Mouse (Mus musculus): ENCODE measurements around the gene Btbd9. TPM values are rescaled to one million over a fixed set of nuclear protein-coding genes. Genes with fewer than 3 reads are reported as not detected.

The Btbd9 gene
- polyA plus RNA-seq, 1 experiment from 2014 or later = 135 TPM

GRCm38 (mm10) chr17:30570173-30570572 lies 6.1 kb downstream of the Btbd9 start:
- no peak for ATAC-seq
- WGBS = 54% methylated on average over 8 of the region's 8 CpGs
- H3K27me3 ChIP-seq (replicated peaks; ENCODE audit: control insufficient read depth, insufficient read depth, low read length) = no peaks in the 10 kb centered on the region
- no peaks in the 10 kb centered on the region for H3K9me3 ChIP-seq (ENCODE audit: control insufficient read depth, low read length)
- H3K4me2 ChIP-seq (ENCODE audit: low read length) = no peak overlapping the region
- no peak overlapping the region for H3K4me3 ChIP-seq (ENCODE audit: low read length)
- peaks cover 12% of the 10 kb centered on the region for H3K4me1 ChIP-seq (ENCODE audit: control insufficient read depth, insufficient read depth, low read depth, low read length)
- H3K36me3 ChIP-seq (ENCODE audit: control insufficient read depth, insufficient read depth, low read length) = no peaks in the 10 kb centered on the region
- no peak overlapping the region for H3K9ac ChIP-seq (ENCODE audit: low read depth, low read length)
- no peak overlapping the region for H3K27ac ChIP-seq (ENCODE audit: low read depth, low read length)

DNA sequence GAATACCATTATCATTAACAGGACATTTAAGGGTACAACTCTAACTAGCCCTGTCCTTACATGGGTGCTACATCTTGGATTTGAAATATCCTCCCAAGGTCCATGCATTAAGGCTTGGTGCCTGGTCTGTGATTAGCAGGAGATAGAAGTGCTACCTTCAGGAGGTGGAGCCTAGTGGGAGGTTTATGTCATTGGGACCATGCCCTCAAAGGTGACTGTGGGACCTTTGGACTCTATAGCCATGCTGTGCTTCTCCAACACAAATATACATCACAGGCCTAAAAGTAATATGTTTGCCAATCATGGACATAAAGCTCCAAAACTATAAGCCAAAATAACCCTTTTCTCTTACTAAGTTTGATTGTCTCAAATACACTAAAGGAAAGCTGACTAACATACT lies 7.8 kb downstream of the Btbd9 start:
- Histone ChIP-seq H3K27me3 (replicated peaks; ENCODE audit: control insufficient read depth, insufficient read depth, low read length) (no peaks in the 10 kb centered on the region), H3K4me2 (ENCODE audit: low read length) (no peak overlapping the region), H3K4me3 (ENCODE audit: low read length) (no peak overlapping the region), H3K36me3 (ENCODE audit: control insufficient read depth, insufficient read depth, low read length) (no peaks in the 10 kb centered on the region), H3K27ac (ENCODE audit: low read depth, low read length) (no peak overlapping the region), H3K9ac (ENCODE audit: low read depth, low read length) (no peak overlapping the region), H3K4me1 (ENCODE audit: control insufficient read depth, insufficient read depth, low read depth, low read length) (no peaks in the 10 kb centered on the region), H3K9me3 (ENCODE audit: control insufficient read depth, low read length) (no peaks in the 10 kb centered on the region)
- ATAC-seq = no peak

DNA sequence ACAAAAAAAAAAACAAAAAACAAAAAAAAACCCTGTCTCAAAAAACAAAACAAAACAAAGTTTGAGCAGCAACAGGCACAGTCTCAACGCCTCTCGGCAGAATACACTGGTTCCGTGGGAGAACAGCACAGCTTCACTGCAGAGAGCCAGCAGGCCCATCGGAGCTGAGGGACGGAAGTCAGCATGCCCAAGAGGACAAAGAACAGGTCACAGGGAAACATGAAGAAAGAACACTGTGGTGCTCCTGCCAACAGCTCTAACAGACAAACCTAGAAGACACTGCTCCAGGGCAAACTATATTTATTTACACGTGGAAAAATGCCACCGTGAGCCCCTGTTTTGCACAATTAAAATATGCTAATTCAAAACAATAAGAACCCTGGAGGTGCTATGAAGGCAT lies 11.3 kb downstream of the Btbd9 start:
- Histone ChIP-seq H3K4me3 (ENCODE audit: low read length) (no peak overlapping the region), H3K27ac (ENCODE audit: low read depth, low read length) (no peak overlapping the region), H3K27me3 (replicated peaks; ENCODE audit: control insufficient read depth, insufficient read depth, low read length) (no peaks in the 10 kb centered on the region), H3K4me1 (ENCODE audit: control insufficient read depth, insufficient read depth, low read depth, low read length) (no peaks in the 10 kb centered on the region), H3K4me2 (ENCODE audit: low read length) (no peak overlapping the region), H3K9ac (ENCODE audit: low read depth, low read length) (no peak overlapping the region), H3K9me3 (ENCODE audit: control insufficient read depth, low read length) (no peaks in the 10 kb centered on the region), H3K36me3 (ENCODE audit: control insufficient read depth, insufficient read depth, low read length) (no peaks in the 10 kb centered on the region)
- 70% methylated on average over 7 of the region's 7 CpGs for WGBS
- ATAC-seq = no peak

DNA sequence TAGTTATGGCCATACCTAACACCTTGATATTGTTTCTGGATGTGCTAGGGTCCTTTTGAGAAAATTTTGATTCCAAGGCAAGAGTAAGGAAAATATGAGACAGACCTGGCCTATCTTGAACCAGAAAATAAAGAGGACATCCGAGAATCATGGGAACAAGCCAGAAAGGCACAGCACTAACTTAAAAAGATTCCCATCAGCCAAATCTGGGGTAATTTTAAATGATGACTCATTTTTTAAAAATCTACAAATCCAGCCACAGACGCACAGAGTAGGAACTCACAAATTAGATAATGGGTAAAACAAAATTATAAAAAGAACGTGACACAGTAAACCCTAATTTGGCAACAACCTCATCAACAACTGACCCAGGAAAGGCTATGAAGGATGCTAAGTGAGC lies 11.9 kb downstream of the Btbd9 start:
- Histone ChIP-seq H3K4me2 (ENCODE audit: low read length) (no peak overlapping the region), H3K9ac (ENCODE audit: low read depth, low read length) (no peak overlapping the region), H3K4me1 (ENCODE audit: control insufficient read depth, insufficient read depth, low read depth, low read length) (no peaks in the 10 kb centered on the region), H3K4me3 (ENCODE audit: low read length) (no peak overlapping the region), H3K27me3 (replicated peaks; ENCODE audit: control insufficient read depth, insufficient read depth, low read length) (no peaks in the 10 kb centered on the region), H3K36me3 (ENCODE audit: control insufficient read depth, insufficient read depth, low read length) (no peaks in the 10 kb centered on the region), H3K9me3 (ENCODE audit: control insufficient read depth, low read length) (no peaks in the 10 kb centered on the region), H3K27ac (ENCODE audit: low read depth, low read length) (no peak overlapping the region)
- no peak for ATAC-seq
- 97% methylated on average over 3 of the region's 3 CpGs for WGBS

- no peak overlapping the region for H3K9ac ChIP-seq (ENCODE audit: low read depth, low read length)
- no peak overlapping the region for H3K4me3 ChIP-seq (ENCODE audit: low read length)
Measured at GRCm38 (mm10) chr17:30563484-30564075, 12.7 kb downstream of the Btbd9 start.

GRCm38 (mm10) chr17:30562770-30563169 lies 13.5 kb downstream of the Btbd9 start:
- WGBS = 86% methylated on average over 2 of the region's 2 CpGs
- ATAC-seq = no peak
- Histone ChIP-seq H3K27ac (ENCODE audit: low read depth, low read length) (no peak overlapping the region), H3K4me2 (ENCODE audit: low read length) (no peak overlapping the region), H3K4me3 (ENCODE audit: low read length) (no peak overlapping the region), H3K36me3 (ENCODE audit: control insufficient read depth, insufficient read depth, low read length) (no peaks in the 10 kb centered on the region), H3K9ac (ENCODE audit: low read depth, low read length) (no peak overlapping the region), H3K27me3 (replicated peaks; ENCODE audit: control insufficient read depth, insufficient read depth, low read length) (no peaks in the 10 kb centered on the region), H3K9me3 (ENCODE audit: control insufficient read depth, low read length) (no peaks in the 10 kb centered on the region), H3K4me1 (ENCODE audit: control insufficient read depth, insufficient read depth, low read depth, low read length) (no peaks in the 10 kb centered on the region)

More at GRCm38 (mm10) chr17:30563484-30564075, 12.7 kb downstream of the Btbd9 start:
- Histone ChIP-seq H3K9me3 (ENCODE audit: control insufficient read depth, low read length) (no peaks in the 10 kb centered on the region), H3K4me2 (ENCODE audit: low read length) (no peak overlapping the region), H3K27ac (ENCODE audit: low read depth, low read length) (no peak overlapping the region), H3K36me3 (ENCODE audit: control insufficient read depth, insufficient read depth, low read length) (no peaks in the 10 kb centered on the region), H3K27me3 (replicated peaks; ENCODE audit: control insufficient read depth, insufficient read depth, low read length) (no peaks in the 10 kb centered on the region), H3K4me1 (ENCODE audit: control insufficient read depth, insufficient read depth, low read depth, low read length) (no peaks in the 10 kb centered on the region)
- ATAC-seq = no peak
- WGBS = 81% methylated on average over 6 of the region's 6 CpGs

- Histone ChIP-seq H3K27me3 (replicated peaks; ENCODE audit: control insufficient read depth, insufficient read depth, low read length) (no peaks in the 10 kb centered on the region), H3K9me3 (ENCODE audit: control insufficient read depth, low read length) (no peaks in the 10 kb centered on the region), H3K4me3 (ENCODE audit: low read length) (no peak overlapping the region), H3K27ac (ENCODE audit: low read depth, low read length) (no peak overlapping the region), H3K4me1 (ENCODE audit: control insufficient read depth, insufficient read depth, low read depth, low read length) (no peaks in the 10 kb centered on the region), H3K4me2 (ENCODE audit: low read length) (no peak overlapping the region), H3K36me3 (ENCODE audit: control insufficient read depth, insufficient read depth, low read length) (no peaks in the 10 kb centered on the region), H3K9ac (ENCODE audit: low read depth, low read length) (no peak overlapping the region)
- 45% methylated on average over 3 of the region's 3 CpGs for WGBS
- ATAC-seq = no peak
Measured at GRCm38 (mm10) chr17:30559536-30559935, 16.8 kb downstream of the Btbd9 start.

DNA sequence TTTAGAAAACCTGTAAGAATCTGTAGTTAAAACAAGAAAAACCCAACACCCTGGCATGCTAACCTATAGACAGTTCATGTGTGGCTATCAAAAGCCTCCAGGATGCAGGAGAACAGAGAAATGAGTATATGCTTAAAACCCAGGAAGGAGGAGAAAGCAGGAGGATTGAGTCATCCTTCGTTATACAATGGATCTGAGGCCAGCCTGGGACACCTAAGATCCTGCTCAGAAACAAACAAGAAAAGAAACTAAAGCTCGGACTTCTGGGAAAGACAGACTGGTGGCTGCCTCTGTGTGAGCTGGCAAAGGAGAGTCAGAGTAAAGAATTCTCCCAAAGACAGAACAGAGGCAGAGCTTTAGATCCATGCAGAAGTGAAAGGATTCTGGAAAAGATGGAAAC lies 17.7 kb downstream of the Btbd9 start:
- ATAC-seq = no peak
- H3K9me3 ChIP-seq (ENCODE audit: control insufficient read depth, low read length) = no peaks in the 10 kb centered on the region
- WGBS = 76% methylated on average over 2 of the region's 2 CpGs

DNA sequence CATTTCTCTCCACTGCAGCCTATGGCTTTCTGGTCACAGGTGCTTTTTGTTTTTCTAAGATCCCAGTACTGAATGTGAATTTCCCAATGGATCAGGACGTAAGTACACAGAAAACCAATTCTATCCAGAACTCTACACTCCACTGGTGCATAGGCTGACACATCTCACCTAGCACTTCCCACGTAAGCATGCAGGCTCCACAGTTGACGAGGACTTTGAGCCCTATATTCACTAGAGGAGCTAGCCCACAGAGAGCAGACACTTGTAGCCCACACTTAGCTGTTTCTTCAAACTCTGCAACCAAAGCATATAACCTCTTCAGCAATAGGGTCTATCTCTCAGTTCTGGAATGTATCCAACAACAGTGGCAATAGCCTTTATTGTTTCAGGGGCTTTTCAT lies 19.8 kb downstream of the Btbd9 start:
- H3K9ac ChIP-seq (ENCODE audit: low read depth, low read length) = no peak overlapping the region
- WGBS = 93% methylated on average over 3 of the region's 3 CpGs
- H3K27me3 ChIP-seq (replicated peaks; ENCODE audit: control insufficient read depth, insufficient read depth, low read length) = no peaks in the 10 kb centered on the region
- H3K4me2 ChIP-seq (ENCODE audit: low read length) = no peak overlapping the region
- no peak for ATAC-seq
- H3K4me1 ChIP-seq (ENCODE audit: control insufficient read depth, insufficient read depth, low read depth, low read length) = no peaks in the 10 kb centered on the region
- no peak overlapping the region for H3K27ac ChIP-seq (ENCODE audit: low read depth, low read length)
- no peak overlapping the region for H3K4me3 ChIP-seq (ENCODE audit: low read length)
- no peaks in the 10 kb centered on the region for H3K36me3 ChIP-seq (ENCODE audit: control insufficient read depth, insufficient read depth, low read length)
- no peaks in the 10 kb centered on the region for H3K9me3 ChIP-seq (ENCODE audit: control insufficient read depth, low read length)

More for the DNA sequence above, 17.7 kb downstream of the Btbd9 start:
- Histone ChIP-seq H3K4me1 (ENCODE audit: control insufficient read depth, insufficient read depth, low read depth, low read length) (no peaks in the 10 kb centered on the region), H3K27ac (ENCODE audit: low read depth, low read length) (no peak overlapping the region), H3K4me3 (ENCODE audit: low read length) (no peak overlapping the region), H3K36me3 (ENCODE audit: control insufficient read depth, insufficient read depth, low read length) (no peaks in the 10 kb centered on the region), H3K9ac (ENCODE audit: low read depth, low read length) (no peak overlapping the region), H3K27me3 (replicated peaks; ENCODE audit: control insufficient read depth, insufficient read depth, low read length) (no peaks in the 10 kb centered on the region), H3K4me2 (ENCODE audit: low read length) (no peak overlapping the region)
